Mouse (Mus musculus): ENCODE data around the gene Dpysl4. TPM values are rescaled to one million over a fixed set of nuclear protein-coding genes. Genes with fewer than 3 reads are reported as not detected.

Gene Dpysl4
- total RNA-seq (2014; rRNA removed) (172 and 180 TPM in 2 replicates), polyA plus RNA-seq (2015; fragmentation: Nextera tagmentation; extraction: Ambion mirVana) (164 and 167 TPM in 2 replicates)

DNA sequence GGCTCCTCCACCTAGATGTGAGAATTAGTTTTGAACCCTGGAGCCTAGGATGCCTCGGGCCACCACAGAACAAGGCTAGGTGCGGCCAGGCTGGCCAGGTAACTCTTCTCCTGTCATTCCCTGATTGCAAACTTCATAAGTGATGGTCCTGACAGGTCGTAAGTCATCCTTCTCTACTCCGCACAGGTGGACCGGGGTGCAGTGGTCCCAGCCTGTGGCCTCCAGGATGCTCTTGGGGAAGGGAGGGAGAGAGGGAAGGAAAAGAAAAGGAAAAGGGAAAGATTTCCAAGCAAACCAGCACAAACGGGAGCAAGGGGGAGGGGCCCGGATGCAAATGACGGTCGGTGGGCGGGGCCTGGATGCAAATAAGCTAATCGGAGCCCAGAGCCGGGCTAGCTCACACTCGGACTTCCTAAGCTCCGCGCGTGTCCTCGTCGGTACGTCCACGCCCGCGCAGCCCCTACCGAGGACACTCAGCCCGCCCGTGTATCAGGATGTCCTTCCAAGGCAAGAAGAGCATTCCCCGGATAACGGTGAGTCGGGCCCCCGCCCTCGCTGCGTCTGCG is at the start of gene Dpysl4:
Gene Dpysl4, plus strand, starts transcription at position 373 of the 566 bp plus-strand sequence.
- Histone ChIP-seq H3K9ac (replicated peaks; ENCODE audit: low read length, poor library complexity, severe bottlenecking) (peak within 1 kb of the TSS; percentile 94), H3K4me3 (ENCODE audit: low read depth, low read length) (peak within 1 kb of the TSS; percentile 87), H3K4me1 (ENCODE audit: insufficient read depth, low read length) (peaks cover 14% of the 10 kb centered on the region), H3K27me3 (ENCODE audit: insufficient read depth, low read length) (no peaks in the 10 kb centered on the region), H3K36me3 (ENCODE audit: insufficient read depth, low read length) (peaks cover 18% of the 10 kb centered on the region), H3K9me3 (ENCODE audit: low read length) (no peaks in the 10 kb centered on the region), H3K27ac (ENCODE audit: low read depth, low read length) (peak within 1 kb of the TSS; percentile 87), H3K4me2 (ENCODE audit: low read depth, low read length, poor library complexity, severe bottlenecking) (peak within 1 kb of the TSS; percentile 80)
- TF ChIP-seq CTCF (IDR thresholded peaks at IDR 0.05), result no peak
- 9% methylated on average over 26 of the region's 32 CpGs for WGBS
- DNase-seq (ENCODE audit: low spot score) (peak; percentile 92), ATAC-seq (ENCODE audit: low FRiP score) (peak; percentile 81)

DNA sequence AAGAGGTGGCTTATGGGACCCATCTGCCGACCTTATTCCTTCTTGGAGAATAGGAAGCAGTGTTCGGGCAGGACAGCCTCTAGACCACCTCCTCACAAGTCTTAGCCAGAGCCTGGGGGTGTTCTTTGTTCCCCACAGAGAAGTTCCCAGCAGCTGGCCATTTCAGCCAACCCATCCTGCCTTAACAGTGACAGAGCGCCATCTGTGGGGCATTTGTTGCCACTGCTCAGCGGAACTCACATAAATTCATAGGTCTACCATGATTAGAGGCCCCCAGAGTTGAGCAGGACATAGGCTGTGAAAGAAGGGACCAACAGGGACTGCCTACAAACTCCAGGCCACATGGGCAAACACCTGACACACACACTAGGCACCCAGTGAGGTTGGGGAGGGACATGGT is 22.4 kb upstream of the Dpysl4 start:
- no peak overlapping the region for H3K4me3 ChIP-seq (ENCODE audit: low read depth, low read length)
- H3K4me1 ChIP-seq (ENCODE audit: insufficient read depth, low read length), result no peaks in the 10 kb centered on the region
- H3K4me2 ChIP-seq (ENCODE audit: low read depth, low read length, poor library complexity, severe bottlenecking), result no peak overlapping the region
- peaks cover 30% of the 10 kb centered on the region for H3K36me3 ChIP-seq (ENCODE audit: insufficient read depth, low read length)
- H3K27ac ChIP-seq (ENCODE audit: low read depth, low read length), result no peak overlapping the region
- 59% methylated on average over 4 of the region's 4 CpGs for WGBS
- peak; percentile 58 for TF ChIP-seq CTCF (IDR thresholded peaks at IDR 0.05)
- ATAC-seq (ENCODE audit: low FRiP score), result no peak
- no peak for DNase-seq (ENCODE audit: low spot score)
- no peaks in the 10 kb centered on the region for H3K9me3 ChIP-seq (ENCODE audit: low read length)
- no peaks in the 10 kb centered on the region for H3K27me3 ChIP-seq (ENCODE audit: insufficient read depth, low read length)
- H3K9ac ChIP-seq (replicated peaks; ENCODE audit: low read length, poor library complexity, severe bottlenecking), result no peak overlapping the region

DNA sequence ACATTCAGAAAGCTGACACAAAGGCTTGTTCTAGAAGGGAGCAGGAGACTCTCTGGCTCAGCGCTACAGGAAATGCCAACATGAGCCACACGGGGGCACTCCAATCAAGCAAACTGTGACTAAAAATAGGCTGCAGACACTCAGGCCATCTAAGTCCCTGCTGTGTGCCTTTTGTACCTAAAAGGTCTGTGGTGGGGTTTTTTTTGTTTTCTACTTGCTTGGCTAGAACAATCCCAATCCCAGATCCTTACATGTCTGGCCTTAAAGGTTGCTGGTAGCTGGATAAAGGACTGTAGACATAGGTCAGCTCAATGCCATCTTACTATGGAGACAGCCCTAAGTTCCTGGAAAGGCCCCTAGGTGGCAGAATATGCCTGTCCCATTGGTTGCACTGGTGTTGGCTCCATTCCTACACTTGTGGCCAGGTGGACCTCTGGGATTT is 17.6 kb upstream of the Dpysl4 start:
- no peak overlapping the region for H3K9ac ChIP-seq (replicated peaks; ENCODE audit: low read length, poor library complexity, severe bottlenecking)
- ATAC-seq (ENCODE audit: low FRiP score) (peak; percentile 82), DNase-seq (ENCODE audit: low spot score) (peak; percentile 91)
- H3K9me3 ChIP-seq (ENCODE audit: low read length), result no peaks in the 10 kb centered on the region
- WGBS, result 3% methylated on average over 2 of the region's 2 CpGs
- no peak overlapping the region for H3K4me3 ChIP-seq (ENCODE audit: low read depth, low read length)
- H3K27ac ChIP-seq (ENCODE audit: low read depth, low read length), result peak overlapping the region; percentile 40; the same call in 1 of the 2 replicates
- H3K4me1 ChIP-seq (ENCODE audit: insufficient read depth, low read length), result no peaks in the 10 kb centered on the region
- H3K4me2 ChIP-seq (ENCODE audit: low read depth, low read length, poor library complexity, severe bottlenecking), result no peak overlapping the region
- TF ChIP-seq CTCF (IDR thresholded peaks at IDR 0.05), result peak; percentile 78
- no peaks in the 10 kb centered on the region for H3K27me3 ChIP-seq (ENCODE audit: insufficient read depth, low read length)
- H3K36me3 ChIP-seq (ENCODE audit: insufficient read depth, low read length), result peaks cover 21% of the 10 kb centered on the region

DNA sequence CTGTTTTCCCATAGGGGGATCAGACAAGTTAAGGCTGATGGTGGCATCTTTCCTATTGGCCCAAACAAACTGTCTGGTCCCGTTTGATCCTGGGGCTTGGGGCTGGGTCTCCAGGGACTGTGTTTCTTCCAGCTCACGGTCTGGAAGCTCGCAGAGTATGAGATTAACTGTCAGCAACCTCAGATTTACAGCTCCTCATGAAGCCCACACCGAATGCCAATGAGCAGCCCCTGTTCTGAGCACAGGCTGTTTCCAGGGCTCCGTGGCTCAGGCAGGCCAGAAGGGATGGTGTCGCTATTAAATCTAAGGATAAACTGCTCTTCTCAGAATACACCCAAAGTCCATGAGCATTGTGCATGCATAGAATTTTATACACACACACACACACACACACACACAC is 11.6 kb upstream of the Dpysl4 start:
- Histone ChIP-seq H3K4me2 (ENCODE audit: low read depth, low read length, poor library complexity, severe bottlenecking) (no peak overlapping the region), H3K9ac (replicated peaks; ENCODE audit: low read length, poor library complexity, severe bottlenecking) (no peak overlapping the region), H3K27me3 (ENCODE audit: insufficient read depth, low read length) (no peaks in the 10 kb centered on the region), H3K4me3 (ENCODE audit: low read depth, low read length) (no peak overlapping the region), H3K36me3 (ENCODE audit: insufficient read depth, low read length) (no peaks in the 10 kb centered on the region), H3K4me1 (ENCODE audit: insufficient read depth, low read length) (no peaks in the 10 kb centered on the region), H3K27ac (ENCODE audit: low read depth, low read length) (no peak overlapping the region), H3K9me3 (ENCODE audit: low read length) (no peaks in the 10 kb centered on the region)
- TF ChIP-seq CTCF (IDR thresholded peaks at IDR 0.05), result no peak
- ATAC-seq (ENCODE audit: low FRiP score) (no peak), DNase-seq (ENCODE audit: low spot score) (peak; percentile 33)
- 9% methylated on average over 6 of the region's 6 CpGs for WGBS

DNA sequence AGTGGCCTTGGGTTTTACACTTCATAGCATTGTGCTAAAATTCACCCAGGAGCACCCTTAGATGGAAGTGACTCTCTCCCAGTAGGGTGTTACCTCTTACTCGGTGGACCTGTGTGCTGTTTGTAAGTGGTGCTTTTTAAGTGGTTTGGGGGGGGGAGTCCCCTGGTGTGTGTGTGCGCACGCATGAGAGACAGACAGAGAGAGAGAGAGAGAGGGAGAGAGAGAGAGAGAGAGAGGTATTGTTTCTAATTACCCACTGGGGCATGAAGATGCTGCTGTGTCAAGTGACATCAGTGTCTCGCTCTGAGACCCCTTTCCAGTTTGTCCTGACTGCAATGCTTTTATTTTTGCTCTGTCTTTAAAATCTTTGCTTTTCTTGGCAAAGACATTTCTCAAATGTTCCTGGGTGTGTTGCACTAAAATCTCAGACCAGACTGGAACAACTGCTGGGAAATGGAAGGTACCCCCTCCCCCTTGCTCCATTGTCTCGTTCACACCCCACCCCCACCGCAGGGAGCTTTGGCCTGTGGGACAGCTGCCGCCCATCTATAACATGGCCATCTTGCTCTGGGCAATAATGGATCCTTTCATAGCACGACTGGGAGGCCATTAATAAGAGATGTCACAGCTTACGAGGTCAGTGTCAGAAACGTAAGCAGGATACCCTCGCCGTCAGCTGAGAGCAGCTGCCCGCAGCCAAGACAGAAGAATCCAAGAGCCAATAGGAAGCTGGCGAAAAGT is 10.6 kb upstream of the Dpysl4 start:
- H3K9me3 ChIP-seq (ENCODE audit: low read length), result no peaks in the 10 kb centered on the region
- no peak overlapping the region for H3K27ac ChIP-seq (ENCODE audit: low read depth, low read length)
- DNase-seq (ENCODE audit: low spot score), result no peak
- H3K4me2 ChIP-seq (ENCODE audit: low read depth, low read length, poor library complexity, severe bottlenecking), result no peak overlapping the region
- no peak overlapping the region for H3K4me3 ChIP-seq (ENCODE audit: low read depth, low read length)
- no peaks in the 10 kb centered on the region for H3K27me3 ChIP-seq (ENCODE audit: insufficient read depth, low read length)
- no peaks in the 10 kb centered on the region for H3K4me1 ChIP-seq (ENCODE audit: insufficient read depth, low read length)
- 22% methylated on average over 14 of the region's 14 CpGs for WGBS
- H3K9ac ChIP-seq (replicated peaks; ENCODE audit: low read length, poor library complexity, severe bottlenecking), result no peak overlapping the region
- no peak for TF ChIP-seq CTCF (IDR thresholded peaks at IDR 0.05)
- no peaks in the 10 kb centered on the region for H3K36me3 ChIP-seq (ENCODE audit: insufficient read depth, low read length)
- no peak for ATAC-seq (ENCODE audit: low FRiP score)

DNA sequence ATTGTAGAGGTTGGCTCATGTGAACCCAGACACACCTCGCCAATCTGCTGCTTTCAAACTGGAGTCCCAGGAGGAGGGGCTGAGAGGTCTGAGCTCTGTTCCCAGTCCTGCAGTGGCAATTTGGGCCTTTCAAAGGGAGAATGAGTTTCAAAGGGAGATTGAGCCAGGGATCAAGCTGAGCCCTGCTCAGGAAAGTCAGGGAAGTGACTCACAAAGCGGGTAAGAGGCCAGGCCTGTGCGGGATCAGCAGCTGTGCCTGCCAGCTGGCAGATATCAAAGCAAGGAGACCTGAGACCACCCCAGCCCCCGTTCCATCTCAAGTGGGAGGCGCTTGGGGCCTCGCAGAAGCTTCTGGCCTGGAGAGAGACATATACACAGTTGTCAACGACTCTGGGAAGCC is 8.5 kb upstream of the Dpysl4 start:
- no peak for ATAC-seq (ENCODE audit: low FRiP score)
- H3K4me3 ChIP-seq (ENCODE audit: low read depth, low read length), result no peak overlapping the region
- WGBS, result 15% methylated on average over 7 of the region's 7 CpGs
- DNase-seq (ENCODE audit: low spot score), result peak; percentile 49
- H3K4me2 ChIP-seq (ENCODE audit: low read depth, low read length, poor library complexity, severe bottlenecking), result no peak overlapping the region
- no peak for TF ChIP-seq CTCF (IDR thresholded peaks at IDR 0.05)
- H3K9ac ChIP-seq (replicated peaks; ENCODE audit: low read length, poor library complexity, severe bottlenecking), result no peak overlapping the region
- no peaks in the 10 kb centered on the region for H3K4me1 ChIP-seq (ENCODE audit: insufficient read depth, low read length)
- no peak overlapping the region for H3K27ac ChIP-seq (ENCODE audit: low read depth, low read length)
- no peaks in the 10 kb centered on the region for H3K27me3 ChIP-seq (ENCODE audit: insufficient read depth, low read length)
- H3K9me3 ChIP-seq (ENCODE audit: low read length), result no peaks in the 10 kb centered on the region
- H3K36me3 ChIP-seq (ENCODE audit: insufficient read depth, low read length), result no peaks in the 10 kb centered on the region

All from midbrain, postnatal 0 days (tissue).